Mouse (Mus musculus) frontal cortex, postnatal 36 days (tissue): Measurements from ENCODE around the gene Epb41l1.
"Not testable (repeated sequence)": the region's sequence is repeated elsewhere in the genome, so short reads cannot be mapped to it uniquely, and the experiment has no call there.

Source experiments
- DNase-seq, 2 experiments: peaks; one replicate each; pipeline ENCODE4 v3.0.0; 2022; ENCODE audit warnings: low spot score in 2 of 2

Epb41l1 gene

DNA sequence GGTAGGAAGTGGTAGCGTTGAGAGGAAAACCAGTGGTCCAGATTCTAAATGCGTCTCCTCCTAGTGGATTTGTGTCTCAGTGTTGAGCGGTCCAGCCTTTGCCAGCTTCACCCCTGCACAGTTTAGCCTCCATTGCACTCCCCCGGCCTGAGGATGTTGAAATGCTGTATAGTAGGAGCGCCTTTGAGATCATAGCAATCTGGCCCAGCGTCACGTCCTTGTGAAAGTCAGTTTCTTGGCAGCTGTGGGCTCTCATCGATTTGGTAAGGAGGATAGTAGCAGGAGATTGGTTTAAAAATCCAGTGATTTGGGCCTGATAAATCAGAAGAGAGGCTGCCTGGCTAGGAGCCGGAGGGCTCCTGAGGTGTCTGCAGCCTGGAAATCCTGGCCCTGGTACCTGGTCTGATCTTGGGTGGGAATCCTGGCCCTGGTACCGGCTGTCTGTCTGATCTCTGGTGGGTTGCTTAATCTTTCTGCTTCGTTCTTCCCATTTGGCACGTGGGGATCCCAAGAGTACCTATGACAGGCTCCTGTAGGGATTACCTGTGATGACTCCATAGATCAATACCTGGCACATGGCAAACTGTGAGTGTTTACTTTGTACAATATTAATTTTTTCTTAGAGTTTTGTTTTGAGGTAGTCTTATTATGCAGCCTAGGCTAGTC, 65.5 kb downstream of the Epb41l1 start:
- DNase-seq, result no peak

DNA sequence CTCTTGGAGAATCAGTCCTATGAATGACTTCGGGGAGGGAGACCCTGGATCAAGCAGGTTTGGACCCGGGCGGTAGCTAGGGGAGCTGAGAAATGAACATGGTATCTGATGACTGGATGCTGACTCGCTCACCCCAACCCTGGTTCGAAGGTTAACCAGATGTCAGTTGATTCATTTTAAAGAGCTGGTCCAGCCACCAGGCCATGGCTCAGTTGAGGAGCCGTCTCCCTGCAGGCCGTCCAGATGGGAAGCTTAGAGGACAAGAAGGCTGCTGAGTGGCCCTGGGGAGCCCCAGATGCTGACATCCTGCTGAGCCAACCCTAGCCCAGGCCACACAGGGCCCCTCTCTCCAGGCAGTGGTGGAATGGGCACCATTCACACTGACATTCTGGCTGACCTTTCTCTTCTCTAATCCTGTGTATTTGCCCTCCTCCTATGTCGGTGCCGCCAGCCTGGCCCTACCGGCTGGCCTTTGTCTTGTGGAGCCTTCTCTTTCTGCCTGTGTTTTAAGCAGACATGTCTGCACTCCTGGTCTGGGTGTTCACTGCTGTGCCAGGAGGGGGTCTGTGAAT, 67.0 kb downstream of the Epb41l1 start:
- no peak for DNase-seq

DNA sequence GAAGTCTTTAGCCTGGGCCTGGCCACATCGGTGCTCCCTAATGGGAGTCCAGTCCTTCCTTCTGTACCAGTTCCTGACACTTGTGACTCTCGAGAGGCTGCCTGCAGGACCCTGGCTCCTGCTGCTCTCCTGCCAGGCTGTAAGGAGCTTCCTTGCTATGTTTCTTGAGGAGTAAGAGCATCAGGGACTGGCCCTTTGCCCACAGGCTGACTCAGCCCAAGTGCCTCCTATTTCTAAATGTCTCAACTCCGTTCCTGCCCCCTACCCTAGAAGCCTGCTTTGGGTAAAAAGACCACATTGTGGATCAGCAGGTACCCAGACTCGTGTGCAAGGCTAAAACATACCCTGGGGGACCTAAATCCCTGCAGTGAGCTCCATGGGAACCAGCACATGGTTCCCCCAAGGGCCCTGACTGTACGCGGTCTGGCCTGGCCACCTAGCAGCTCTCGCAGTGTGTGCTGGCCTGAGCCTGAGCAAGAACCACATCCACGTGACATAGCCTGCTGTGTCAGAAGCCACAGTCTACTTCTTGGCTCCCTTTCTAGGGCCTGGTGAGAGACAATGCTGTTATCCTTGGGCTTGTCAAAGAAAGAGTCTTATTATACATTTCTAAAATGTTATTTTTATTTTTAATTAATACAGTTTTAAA, 67.6 kb downstream of the Epb41l1 start:
- no peak for DNase-seq

DNA sequence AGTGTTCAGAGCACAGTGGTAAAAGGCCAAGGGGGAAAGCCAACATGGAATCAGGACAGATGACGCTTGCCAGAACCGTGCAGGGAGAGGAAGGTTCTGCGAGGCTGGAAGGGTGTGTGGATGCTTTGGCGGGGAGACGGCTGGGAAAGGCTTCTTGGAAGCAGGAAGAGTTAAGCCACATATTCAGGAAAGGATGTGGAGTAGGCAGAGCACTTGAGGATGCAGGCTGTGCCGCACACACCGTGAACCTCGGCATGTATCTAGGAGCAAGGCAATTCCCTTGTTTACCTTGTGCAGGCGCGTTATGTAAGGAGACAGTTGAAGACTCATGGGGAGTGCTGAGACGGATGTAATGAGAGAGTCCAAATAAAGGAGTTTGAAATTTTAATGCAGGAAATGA, 69.5 kb downstream of the Epb41l1 start:
- DNase-seq, result peak in 1 of 2 experiments; percentile 50

DNA sequence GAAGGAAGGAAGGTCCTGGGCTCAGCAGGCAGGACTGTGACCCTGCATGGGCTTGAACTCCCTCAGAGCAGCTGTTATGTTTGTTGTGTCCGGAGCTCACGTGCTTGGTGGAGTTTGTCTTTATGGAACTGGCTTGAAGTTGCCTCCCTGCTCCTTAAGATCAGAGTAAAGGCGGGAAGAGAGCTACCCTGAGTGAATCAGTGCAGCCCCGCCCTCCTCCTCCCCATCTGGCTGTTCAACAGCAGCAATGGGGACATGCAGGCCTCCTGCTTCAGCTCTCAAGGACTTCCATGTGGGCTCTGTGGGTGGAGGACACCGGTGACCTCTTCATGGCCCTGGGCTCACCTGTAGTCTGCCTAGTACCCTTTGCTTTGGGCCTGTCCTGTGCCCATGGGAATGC, 71.1 kb downstream of the Epb41l1 start:
- DNase-seq, result no peak

DNA sequence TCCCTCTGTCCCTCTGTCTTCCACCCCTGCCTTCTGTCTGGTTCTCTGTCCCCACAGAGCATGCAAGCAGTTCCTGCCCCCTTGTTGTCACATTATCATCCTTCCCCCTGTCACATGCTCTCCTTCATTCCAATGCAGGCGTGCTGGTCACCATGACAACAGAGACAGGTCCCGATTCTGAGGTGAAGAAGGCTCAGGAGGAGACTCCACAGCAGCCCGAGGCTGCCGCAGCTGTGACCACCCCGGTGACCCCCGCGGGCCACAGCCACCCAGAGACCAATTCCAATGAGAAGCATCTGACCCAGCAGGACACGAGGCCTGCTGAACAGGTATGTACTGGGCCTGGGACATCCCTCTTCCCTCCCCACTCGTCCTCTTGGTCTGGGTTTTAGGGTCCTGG, 73.1 kb downstream of the Epb41l1 start:
- no peak for DNase-seq

DNA sequence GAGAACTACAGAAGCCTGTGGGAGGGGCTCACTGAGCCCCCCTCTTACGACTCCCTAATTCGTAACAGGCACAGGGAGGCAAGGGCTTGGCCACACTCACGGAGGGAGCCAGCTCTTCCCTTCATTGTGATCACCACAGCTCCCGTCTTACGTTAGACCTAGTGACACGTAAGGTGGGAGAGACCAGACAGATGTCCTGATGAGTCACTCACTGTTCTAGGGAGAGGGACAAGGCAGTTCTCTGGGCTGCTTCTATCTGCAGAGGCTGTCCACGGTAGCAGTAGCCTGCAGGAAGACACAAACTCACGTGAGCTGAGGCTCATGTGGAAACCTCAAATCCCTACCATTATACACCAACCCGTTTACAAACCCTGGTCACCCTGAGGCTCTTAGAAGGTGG, 73.8 kb downstream of the Epb41l1 start:
- no peak for DNase-seq

DNA sequence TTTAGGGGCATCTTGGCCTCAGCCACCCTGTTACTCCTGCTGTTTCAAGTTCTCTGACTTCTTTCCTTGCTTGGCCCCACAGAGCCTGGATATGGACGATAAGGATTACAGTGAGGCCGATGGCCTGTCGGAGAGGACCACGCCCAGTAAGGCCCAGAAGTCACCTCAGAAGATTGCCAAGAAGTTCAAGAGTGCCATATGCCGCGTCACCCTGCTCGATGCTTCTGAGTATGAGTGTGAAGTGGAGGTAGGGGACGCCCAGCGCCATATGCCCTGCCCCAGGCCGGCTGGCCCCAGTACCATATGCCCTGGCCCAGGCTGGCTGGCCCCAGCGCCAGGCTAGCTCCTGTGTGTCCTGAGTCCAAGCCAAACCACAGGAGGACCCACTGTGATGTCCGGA, 74.2 kb downstream of the Epb41l1 start:
- no peak for DNase-seq

DNA sequence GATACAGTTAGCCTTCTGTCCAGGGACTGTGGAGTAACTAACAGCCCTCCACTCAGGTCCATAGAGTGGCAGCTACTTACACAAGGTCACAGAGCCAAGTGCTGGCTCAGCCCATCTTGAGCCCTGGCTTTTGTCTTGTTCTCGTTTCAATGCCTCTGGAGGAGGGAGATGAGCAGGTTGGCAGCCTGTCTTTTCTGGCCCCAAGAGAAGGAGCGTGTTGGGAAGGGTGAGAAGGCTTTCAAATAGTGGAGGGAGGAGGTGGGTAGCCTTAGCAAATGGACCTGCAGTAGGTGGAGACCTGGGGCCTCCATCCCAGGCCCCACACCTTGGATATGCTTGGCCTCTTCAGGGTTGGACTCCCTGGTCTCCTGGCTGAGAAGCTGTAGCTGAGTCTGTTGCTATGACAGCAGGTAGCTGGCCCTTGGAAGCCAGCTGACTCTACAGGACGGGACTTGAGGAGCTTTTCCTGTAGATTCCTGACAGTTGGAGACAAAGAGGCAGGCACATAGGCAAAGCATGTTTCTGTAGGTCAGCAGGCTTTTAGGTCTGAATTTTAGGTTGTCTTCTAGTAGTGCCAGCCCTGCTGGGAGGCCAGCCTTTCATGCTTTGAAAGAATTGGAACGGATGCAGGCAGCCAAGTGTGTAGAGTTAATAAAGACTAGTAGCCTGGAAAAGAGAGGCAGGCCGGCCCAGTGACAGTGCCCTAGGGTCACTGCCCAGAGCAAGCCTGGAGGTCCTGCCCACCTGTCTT, 76.3 kb downstream of the Epb41l1 start:
- no peak for DNase-seq

DNA sequence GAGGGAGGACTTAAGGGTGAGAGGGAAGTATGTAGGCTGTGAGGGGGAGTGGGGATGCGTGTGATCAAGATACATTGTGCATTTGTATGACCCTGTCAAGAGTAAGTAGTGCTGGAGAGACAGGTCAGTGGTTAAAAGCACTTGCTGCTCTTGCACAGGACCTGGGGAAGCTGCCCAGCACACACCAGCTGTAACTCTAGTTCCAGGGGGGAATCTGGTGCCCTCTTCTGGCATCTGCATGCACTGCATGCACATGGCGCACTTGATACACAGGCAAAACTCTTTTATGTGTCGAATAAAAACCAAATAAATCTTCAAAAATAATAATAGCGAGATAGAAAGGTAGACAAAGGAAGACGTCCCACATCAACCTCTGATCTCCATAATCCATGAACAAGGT, 77.2 kb downstream of the Epb41l1 start:
- peak in 1 of 2 experiments; percentile 70 for DNase-seq

DNA sequence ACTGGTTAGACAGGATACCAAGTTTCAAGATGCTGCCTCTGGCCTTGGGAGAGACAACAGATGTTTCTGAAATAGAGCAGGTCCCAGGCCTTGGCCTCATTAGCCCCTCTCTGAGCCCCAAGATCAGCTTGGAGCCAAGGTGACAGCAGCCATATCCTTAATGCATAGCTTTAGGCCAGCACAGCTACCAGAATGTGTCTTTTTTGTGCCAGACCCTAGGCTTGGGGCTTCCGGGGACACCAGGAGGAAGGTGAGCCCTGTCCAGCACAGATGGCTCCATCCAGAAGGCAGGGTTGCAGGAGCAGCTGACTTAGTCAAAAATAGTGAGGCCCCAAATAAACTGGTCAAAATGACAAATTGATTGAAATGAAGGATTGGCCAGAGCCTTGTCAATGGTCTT, 80.3 kb downstream of the Epb41l1 start:
- no peak for DNase-seq

DNA sequence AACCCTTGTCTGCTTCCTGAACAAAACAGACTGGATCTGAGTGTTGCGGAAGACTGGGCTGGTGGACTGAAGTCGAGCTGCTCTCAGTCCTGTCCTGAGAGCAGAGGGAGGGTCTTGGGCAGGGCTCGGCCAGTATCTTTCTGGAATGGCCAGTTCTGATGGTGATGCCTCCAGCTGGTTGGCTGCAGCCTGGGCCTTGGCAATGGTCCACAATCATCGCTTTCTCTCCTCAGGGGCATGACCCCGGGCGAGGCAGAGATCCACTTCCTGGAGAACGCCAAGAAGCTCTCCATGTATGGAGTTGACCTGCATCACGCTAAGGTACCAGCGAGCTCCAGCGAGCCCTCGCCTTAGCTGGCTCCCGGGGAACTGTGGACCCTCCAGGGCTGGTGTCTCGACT, 84.8 kb downstream of the Epb41l1 start:
- no peak for DNase-seq

DNA sequence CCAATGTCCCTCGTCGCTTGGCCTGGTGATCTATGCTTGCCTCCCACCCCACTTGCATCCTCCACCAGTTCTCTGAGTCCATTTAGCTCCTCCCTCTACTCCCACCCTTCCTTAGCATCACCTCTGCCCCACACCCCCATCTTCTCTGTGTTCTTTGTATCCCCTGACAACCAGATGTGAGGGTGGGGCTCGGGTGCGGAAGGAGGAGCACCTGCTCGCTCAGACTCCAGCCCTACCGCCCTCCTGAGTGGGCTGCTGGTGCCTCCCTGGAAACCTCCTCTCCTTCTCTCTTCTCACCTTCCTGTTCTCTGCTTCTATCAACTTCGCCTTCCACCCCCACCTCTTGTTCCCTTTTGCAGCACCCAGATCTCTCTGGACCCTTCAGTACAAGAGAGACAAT, 91.3 kb downstream of the Epb41l1 start:
- no peak for DNase-seq

DNA sequence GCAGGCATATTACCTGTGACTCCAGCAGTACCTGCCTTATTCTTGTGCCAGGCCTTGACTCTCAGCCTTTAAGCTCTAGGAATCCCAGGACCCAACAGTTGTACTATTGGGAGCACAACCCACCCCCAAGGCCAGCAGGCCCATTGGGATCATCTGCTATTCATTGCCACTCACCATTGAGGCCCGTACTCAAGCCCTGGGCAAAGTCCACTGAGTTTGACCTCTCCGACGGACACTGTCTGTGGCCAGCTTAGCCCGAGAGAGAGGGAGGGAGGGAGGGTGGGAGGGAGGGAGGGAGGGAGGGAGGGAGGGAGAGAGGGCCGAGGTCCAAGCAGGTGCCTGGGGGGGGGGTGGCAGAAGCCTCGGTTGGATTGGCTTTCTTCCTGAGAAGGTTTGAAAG, 91.9 kb downstream of the Epb41l1 start:
- no peak for DNase-seq

DNA sequence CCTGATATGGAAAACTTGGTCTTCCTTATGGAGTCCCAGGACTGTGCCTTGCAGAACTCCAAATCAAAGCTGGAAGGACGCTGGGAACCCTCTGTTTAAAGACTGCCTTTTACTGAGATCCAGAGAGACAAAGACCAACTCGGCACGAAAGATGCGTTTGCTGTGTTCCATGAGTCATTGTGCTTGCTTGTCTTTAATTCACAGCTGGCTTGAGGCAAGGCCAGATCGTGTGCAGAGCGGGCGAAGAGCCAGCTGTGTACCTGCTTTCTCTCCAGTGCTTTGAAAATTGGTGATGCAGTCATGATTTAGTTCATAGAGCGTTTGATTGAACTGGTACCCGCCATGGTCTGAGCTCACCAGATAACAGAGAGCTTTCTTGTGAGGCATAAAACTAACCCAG, 94.4 kb downstream of the Epb41l1 start:
- DNase-seq, result no peak

DNA sequence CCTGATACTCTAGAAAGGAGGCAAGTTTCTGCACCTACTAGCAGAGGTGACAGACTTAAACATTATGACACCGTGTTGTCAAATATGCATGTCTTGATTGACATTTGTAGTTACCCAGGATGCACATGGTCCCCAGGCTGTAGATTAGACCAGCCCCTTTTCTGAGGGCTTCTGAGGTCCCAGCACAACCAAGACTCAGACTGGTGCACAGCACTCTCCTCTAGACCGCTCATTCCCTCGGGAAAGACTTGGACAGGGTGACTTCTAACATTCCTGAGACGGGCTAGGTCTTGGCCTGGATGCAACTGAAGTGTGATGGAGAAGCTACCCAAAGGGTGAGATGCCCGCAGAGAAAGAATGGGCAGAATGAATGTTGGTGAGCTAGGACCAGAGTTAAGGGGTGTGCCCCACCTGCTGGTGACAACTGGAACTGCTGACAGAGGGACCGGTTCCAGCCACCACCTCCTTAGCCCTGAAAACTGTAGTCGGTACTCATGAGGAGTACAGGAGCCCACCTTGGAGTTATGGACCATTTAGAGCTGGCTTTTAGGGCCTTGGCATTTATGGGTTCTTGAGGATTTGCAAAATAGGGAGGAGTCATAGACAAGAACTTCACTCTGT, 95.0 kb downstream of the Epb41l1 start:
- DNase-seq, result peak; percentile 82 to 88

DNA sequence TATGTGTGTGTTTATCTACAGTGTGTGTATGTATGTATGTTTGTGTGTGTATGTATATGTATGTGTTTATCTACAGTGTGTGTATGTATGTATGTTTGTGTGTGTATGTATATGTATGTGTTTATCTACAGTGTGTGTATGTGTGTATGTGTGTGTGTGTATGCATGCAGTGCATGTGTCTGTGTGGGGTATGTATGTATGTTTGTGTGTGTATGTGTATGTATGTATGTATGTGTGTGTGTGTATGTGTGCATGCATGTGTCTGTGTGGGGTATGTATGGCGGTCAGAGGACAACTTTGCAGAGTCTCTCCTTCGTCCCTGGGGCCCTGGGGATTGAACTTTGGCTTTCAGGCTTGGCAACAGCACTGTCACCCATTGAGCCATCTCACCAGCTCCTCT, 96.0 kb downstream of the Epb41l1 start:
- not testable (repeated sequence) for DNase-seq

DNA sequence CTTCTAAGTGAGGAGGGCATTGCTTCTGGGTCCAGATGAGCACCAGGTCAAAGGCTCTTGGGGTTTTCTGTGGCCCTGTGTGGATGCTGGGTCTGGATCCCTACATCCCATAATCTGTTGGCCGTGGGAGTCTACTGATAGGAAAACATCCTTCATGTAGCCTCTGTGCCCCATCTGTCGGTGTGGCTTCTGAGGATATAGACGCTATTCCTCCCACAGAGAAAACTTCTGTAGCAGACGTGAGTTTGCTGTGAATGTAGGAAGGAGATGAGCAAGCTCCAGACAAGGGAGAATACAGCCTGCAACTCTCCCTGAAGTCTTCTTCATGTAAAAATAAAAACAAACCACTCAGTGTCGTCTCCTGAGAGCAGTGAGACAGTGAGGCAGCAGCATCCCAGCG, 97.6 kb downstream of the Epb41l1 start:
- peak in 1 of 2 experiments; percentile 49 for DNase-seq

DNA sequence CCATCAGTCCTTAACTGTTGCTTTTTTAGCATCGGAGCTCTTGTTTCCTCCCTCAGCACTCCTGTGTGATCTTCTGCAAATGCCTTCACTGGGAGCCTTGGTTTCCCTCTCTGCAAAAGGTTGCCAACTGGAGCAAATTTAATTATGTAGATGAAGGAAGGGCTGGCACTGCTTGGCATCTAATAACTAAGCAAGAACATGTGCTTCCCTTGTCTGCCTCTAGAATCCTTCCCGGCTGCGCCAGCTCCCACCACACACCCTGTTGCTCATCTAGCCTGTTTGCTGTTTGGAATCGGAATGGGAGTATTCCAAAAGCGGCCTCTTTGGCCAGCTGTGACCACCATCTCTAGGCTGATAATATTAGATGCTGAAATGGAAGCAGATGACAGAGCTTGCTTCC, 98.9 kb downstream of the Epb41l1 start:
- DNase-seq, result no peak

DNA sequence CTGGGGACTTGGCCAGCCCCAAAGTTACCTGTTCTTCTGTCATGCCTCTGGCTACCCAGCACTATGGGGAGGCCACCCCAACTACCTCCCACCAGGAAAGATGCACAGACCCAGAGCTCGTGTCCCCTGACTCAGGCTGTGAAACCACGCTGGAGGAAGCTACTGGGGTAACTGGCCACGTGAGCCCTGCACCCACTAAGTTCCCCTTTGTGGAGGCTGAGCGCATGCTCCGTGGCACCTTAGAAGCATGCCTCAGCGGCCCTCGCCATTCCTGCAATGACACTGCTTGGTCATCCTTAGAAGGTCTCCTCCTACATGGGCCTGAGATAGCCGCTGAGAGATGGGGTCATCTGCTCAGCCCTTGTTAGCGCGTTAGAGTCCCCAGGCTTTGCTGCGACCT, 102.3 kb downstream of the Epb41l1 start:
- no peak for DNase-seq

DNA sequence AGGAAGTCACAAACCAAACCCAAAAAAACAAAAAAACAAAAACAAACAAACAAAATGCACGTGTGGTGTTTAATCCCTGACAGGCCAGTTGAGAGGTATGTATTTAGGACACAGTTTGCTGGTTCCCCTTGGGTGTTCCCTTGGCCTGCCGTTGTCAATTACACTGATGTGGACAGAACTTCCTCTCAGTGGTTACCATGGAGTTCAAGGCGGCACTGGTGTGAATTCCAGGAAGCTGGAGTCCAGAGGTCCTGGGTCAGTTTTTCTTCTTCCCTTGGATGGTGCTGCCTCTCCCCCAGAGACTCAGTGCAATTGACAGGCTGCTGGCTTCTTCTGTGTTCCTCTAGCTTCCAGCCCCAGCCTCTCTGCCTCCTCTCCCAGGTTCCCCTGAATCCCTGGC, 103.4 kb downstream of the Epb41l1 start:
- DNase-seq, result no peak

DNA sequence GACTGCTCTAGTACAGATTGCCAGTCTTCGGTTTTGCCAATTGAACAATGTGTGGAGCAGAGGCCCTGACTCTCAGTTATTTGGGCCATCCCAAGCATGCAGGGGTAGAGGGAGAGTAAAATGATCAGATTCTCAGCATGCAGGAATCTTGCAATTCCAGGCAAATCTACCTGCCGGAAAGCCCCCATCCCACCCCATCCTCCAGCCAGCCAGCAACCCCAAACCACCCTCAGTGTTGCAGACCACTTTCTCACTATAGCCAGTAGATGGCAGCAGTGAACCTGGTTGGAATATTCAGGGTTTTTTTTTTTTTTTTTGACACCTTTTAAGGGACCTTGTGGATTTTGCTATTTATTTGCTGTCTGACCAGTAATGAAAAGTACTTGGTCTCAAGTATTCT, 109.0 kb downstream of the Epb41l1 start:
- DNase-seq, result no peak
